Mouse (Mus musculus) retina, adult 2 months (tissue): ENCODE data around the gene Cdk5.

Experiments
- DNase-seq: peaks from one replicate; pipeline ENCODE4 v3.0.0-alpha.2; 2012; ENCODE audit warnings: low read depth, low spot score

The Cdk5 gene

GRCm38 (mm10) chr5:24423129-24424003 is at the start of gene Cdk5, which contains the start of gene Slc4a2:
TSS of gene Cdk5 (minus strand) at chr5:24423530.
TSS of gene Slc4a2 (plus strand) at chr5:24423837.
- DNase-seq: peak; percentile 94

DNA sequence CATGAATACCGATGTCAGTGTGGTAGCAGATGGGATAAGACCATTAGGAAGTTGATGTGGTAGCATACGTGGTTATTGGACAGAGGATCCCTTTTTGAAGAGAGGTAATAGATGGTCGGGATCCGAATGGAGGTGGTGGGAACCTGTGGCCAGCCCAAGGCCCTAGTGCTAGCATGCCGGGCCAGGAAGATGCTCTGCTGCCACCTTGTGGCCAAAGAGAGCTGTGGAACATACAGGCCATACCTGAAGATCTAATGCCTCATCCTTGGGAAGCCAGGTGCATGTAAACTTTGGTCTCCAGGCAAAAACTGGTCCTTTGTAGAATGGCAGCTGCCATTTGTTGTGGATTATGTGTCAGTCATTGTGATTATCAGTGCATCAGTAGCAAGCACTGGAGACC is 47.3 kb upstream of the Cdk5 start:
- peak; percentile 73 for DNase-seq

- DNase-seq: no peak
Measured at GRCm38 (mm10) chr5:24466762-24467161, 43.4 kb upstream of the Cdk5 start.

DNA sequence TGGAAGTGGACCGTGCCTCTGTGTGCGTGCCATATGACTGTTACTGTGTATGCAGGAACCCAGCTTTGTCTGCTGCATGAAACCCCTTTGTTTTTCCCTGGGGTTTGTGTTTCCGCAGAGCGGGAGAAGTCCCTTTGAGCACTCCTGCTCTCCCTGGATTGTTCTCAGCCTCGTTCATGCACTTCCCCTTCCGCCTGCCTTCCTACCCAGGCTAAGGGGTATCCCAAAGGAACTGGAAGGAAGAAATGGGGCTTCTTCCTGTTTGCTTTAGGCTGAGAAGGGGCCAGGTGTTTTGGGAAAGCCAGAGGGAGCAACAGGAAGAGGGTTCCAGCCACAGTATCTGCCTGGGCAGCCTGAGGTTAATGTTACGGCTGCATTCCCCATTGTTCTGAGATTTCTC is 32.3 kb upstream of the Cdk5 start:
- DNase-seq: no peak

DNA sequence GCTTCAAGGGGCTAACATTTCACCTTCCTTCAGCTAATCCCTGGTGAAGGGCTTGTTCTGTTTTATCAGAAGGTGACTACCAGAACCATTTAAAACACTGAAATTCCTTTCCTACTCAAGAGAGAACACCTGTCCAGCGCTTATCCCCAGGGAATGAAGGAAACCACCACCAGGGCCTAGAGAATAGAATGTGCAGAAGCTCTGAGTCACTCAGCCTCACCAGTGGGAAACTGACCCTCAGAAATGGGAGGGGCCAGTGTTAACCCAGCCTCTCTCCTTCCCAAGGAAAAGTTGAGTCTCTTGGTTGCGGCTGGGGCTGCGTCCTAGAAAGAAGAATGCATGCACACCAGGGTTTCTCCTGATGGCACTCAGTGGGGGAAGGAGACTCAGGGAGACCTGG is 31.7 kb upstream of the Cdk5 start:
- no peak for DNase-seq

DNA sequence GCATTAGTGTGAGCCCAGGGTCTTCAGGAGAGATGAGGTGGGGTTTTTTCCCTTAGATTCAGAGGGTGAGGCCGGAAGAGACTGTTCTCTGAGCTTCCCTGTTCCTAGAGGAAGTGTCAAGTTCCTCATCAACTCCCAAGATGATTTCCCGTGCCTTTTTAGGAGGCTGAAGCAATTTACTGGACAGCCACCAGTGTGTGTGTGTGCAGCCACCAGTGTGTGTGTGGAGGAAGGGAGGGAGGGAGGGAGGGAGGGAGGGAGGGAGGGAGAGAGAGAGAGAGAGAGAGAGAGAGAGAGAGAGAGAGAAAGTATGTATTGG is 30.6 kb upstream of the Cdk5 start:
- DNase-seq: no peak

DNA sequence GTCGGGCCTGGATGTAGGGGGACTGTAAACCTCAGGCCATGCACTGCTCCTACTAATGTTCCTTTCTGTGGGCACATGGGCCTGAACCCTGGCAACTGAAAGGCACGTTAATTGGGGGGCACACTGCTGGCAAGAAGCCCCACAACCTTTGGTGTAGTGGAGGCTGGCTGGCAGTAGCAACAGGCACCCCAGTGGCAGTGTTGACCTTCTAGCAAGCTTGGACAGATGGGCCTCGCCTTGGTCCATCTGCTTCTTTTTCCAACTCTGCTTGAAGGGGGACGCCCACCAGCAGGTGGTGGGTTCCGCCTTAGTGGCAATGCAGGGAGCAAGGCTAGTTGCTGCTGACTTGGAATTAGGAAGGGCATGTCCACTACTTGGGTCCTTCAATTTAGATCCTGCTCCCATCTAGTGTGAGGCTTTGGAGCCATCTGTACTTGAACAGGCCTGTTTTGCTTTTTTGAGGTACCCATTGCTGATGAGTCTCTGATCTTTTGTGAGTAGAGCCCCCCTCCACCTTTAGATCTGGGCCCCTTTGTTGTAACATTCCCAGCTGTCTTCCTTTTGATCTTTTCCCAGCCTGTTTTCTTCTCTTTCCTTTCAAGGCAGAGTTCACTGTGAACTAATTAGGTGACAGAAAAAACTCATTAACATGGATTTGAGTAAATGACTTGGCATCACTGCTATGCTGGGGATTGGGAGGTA is 30.1 kb upstream of the Cdk5 start:
- DNase-seq: no peak

- no peak for DNase-seq
Measured at GRCm38 (mm10) chr5:24452691-24453233, 29.4 kb upstream of the Cdk5 start.

DNA sequence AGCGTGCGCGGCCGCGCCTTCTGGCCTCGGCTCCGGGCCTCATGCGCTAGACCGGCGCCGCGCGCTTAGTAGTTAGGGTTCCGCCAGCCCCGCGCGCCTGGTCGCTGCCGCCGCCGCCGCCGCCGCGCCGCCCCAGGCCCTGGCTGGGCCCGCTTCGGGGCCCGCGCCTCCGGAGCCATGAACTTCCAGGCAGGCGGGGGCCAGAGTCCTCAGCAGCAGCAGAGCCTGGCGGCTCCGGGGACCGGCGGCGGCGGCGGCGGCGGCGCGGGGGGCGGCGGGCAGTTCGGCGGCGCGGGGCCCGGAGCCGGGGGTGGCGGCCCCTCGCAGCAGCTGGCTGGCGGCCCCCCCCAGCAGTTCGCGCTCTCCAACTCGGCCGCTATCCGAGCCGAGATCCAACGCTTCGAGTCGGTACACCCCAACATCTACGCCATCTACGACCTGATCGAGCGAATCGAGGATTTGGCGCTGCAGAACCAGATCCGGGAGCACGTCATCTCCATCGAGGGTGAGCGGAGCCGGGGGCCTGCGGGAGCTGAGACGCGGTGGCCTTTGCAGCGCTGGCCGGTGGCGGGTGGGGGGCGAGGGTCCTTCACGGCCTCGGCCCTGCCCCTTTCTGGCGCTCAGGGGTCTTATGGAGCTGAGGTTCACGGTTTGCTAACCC is 28.8 kb upstream of the Cdk5 start, which contains the start of gene Agap3:
Agap3 (plus strand) TSS at position 148 of the 661 bp plus-strand sequence.
- DNase-seq: no peak

DNA sequence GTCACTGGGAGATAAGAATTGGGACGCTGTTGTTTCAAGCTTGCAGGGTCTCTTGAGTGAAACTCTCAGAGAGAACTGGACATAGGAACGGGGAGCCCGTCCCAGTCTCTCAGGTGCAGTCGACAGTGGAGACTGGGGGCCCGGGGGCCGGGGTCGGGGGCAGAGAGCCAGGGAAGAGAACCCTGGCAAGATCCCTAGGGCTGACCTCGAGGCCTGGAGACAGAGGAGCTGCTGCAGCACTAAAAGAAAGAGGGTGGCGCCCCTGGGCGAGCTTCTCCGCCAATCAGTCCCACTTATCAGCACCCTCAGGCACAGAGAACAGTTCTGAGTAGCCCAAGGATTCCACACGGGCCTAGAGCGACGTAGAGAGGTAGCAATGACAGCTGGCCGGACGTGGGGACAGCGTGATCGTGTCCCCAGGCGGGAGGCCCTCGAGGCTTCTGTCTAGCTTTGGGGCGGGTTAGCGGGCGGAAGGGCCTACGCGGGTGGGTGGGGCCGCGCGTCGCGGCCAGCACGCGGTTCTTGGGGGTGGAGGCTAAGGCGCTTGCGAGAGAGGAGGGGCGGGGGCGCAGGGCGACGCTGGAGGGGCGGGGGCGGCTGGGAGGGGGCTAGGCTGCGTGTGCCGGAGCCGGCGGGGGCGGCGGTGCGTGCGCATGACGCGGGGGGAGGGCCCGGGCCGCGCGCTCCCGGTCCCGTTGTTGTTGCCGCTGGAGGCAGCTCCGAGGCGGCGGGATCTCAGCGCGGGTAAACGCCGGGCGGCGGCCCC is 28.1 kb upstream of the Cdk5 start:
- DNase-seq: peak; percentile 67

DNA sequence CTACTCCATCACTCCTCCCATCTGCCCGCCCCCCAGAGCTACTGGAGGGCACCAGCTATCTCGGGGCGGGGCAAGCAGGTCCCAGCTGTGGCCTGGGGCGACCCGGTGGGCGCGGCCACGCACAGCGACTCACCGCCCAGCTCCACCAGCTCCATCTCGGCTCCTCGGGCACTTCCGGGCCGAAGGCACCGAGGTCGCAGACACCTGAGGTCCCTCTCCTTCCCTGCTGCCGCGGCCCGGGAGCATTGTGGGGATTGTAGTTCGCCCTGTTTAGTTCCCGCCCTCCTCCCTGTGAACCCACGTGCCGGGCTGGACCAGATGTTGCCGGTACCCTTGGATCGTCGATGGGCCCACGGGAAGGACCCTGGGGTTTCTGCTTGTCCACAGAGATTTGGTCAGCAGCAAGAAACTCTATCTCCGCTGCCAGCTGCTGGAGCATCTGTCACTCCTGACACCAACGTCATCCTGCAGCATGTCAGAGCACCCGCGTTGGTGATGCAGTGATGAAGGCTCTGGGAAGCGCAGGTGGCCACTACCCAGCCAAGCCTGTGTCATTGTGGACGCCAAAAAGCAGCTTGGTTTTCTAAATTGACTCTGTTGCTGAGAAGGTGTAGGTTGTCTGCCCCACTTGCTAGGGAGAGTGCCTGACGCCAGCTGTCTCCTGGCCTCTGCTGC is 24.4 kb upstream of the Cdk5 start, which contains the start of gene Tmub1:
Tmub1 (minus strand) TSS at position 231 of the 675 bp plus-strand sequence.
- peak; percentile 66 for DNase-seq

GRCm38 (mm10) chr5:24446630-24447029 is 23.3 kb upstream of the Cdk5 start:
- no peak for DNase-seq

GRCm38 (mm10) chr5:24445428-24446080 is 22.2 kb upstream of the Cdk5 start:
- no peak for DNase-seq

- peak; percentile 81 for DNase-seq
Measured at GRCm38 (mm10) chr5:24444746-24445427, 21.6 kb upstream of the Cdk5 start, which contains the start of gene Fastk. TSS of gene Fastk (minus strand) at chr5:24445287.

DNA sequence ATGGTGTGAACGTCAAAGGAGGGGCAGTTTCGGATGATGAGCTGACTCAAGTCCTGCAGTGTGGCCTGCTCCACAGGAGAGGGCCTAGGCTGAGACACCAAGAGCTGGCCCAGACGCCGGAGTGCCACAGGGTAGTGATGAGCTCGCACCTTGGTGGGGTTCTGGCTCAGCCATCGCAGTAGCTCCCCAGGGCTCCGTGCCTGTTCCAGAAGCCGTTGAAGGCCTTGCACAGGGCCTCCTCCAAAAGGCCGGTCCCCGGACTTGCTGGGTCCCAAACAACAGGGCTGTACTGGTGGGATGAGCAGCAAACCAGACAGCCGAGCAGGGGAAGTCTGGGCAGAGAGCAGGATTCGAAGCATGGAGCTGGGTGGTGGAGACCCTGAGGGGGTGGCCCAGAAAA is 20.6 kb upstream of the Cdk5 start:
- no peak for DNase-seq

DNA sequence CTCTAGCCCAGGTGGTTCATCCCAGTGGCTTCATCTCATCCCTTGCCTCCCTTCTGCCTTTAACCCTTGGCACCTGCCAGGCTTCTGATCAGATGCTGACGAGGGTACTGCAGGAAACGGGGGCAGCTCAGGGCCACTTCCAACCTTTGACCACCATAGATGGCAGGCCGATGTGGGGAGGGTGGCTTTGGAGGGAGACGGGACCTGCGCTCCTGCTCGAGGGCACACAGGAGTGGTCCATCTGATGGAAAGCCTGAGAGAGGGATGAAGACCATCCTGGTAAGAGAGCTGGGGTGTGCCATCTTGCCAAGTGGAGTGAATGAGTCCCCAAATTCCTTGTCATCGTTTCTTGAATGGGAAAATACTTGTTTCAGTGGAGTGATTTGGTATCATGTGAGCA is 19.9 kb upstream of the Cdk5 start:
- no peak for DNase-seq

- DNase-seq: no peak
Measured at GRCm38 (mm10) chr5:24442029-24442428, 18.7 kb upstream of the Cdk5 start.

- no peak for DNase-seq
Measured at GRCm38 (mm10) chr5:24441187-24441586, 17.9 kb upstream of the Cdk5 start.

DNA sequence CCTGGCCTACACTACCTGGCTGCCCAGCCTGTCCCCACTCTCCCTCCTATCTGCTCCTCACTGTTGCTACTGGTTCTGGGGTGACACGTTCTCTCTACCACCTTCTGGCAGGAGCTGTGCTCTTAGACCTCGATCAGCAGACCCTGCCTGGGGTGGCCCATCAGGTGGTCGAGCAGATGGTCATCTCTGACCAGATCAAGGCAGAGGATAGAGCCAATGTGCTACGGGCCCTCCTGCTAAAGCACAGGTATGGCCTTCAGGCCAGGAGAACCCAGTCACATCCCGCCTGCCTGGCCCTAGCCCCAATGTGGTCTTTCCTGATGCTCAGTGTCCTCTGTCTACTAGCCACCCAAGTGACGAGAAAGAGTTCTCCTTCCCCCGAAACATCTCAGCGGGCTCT is 10.7 kb upstream of the Cdk5 start:
- no peak for DNase-seq

DNA sequence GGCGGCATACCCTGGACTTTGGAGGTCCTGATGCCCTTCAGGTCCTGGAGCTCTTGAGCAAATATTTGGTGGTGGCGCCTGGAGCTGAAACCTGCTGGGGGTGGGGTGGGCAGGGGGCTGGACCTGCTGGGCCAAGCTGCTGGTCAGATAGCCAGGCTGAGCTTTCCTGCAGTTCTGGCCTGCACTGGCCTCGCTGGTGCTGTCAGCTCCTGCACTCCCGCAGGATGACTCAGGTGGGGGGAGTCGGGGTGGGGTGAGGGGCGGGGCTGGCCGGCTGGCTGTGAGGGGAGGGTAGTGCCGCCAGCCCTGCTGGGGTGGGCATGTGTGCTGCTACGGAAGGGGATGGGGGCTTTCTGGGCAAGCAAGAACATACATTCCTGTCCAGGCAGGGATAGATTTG is 5.3 kb upstream of the Cdk5 start:
- DNase-seq: no peak
